Mouse (Mus musculus) megakaryocyte, embryonic 14.5 days (primary cell): Measurements from ENCODE around the gene Slc16a1.

Experiments
- FLI1 ChIP-seq: IDR thresholded peaks from 2 replicates; pipeline ENCODE4 v1.6.1; 2012; ENCODE audit warnings: low read length, inconsistent platforms, mixed read lengths
- GATA1 ChIP-seq: IDR thresholded peaks from 3 replicates; pipeline ENCODE4 v1.6.1; 2012; ENCODE audit warnings: mixed read lengths, low read length, inconsistent platforms, borderline replicate concordance

DNA sequence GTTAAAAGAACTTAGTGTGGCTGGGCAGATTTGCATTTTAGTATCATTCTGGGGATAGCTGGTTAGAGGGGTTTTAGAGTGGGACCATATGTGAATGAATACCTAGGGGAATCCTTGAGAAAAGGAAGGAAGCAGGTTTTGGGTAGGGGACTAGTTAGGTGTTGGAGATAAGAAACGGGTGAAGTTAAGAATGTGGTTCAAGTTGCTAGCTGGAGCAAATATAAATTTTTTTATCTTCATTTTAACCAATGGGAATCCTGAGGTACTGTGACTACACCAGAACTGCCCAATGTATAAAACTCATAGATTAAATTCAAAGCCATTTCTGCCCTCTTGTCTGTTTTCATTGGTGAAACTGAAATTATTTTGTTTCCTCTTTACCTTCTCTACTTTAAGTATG, 2.8 kb downstream of the Slc16a1 start:
- no peak for TF ChIP-seq FLI1
- TF ChIP-seq GATA1, result no peak
